Mouse (Mus musculus) embryonic facial prominence, embryonic 11.5 days (tissue): ENCODE data around the gene Myl10. TPM values are rescaled to one million over a fixed set of nuclear protein-coding genes. Genes with fewer than 3 reads are reported as not detected.
"Not testable (repeated sequence)": the region's sequence is repeated elsewhere in the genome, so short reads cannot be mapped to it uniquely, and the experiment has no call there.

Experiments
- ATAC-seq: fragments of 200-750 bp; cut with Nextera tagmentation; replicated peaks from 2 replicates; pipeline ENCODE4 v1.8.0; 2017; ENCODE audit warnings: low read depth; ENCODE audit not compliant: insufficient number of reproducible peaks, low FRiP score, low TSS enrichment
- DNase-seq: peaks from one replicate; pipeline ENCODE4 v3.0.0-alpha.2; 2015; ENCODE audit warnings: low spot score
- H3K27ac ChIP-seq: fragments of 300-500 bp; sonication (generic); replicated peaks from 2 replicates; pipeline ENCODE4 v1.5.1; 2014; ENCODE audit warnings: mild to moderate bottlenecking, low read depth, low read length, control low read depth
- H3K27me3 ChIP-seq: fragments of 300-500 bp; sonication (generic); 2 replicates; pipeline ENCODE4 v1.6.1; 2014; ENCODE audit warnings: mild to moderate bottlenecking, low read length, moderate library complexity, mixed read lengths; ENCODE audit not compliant: control insufficient read depth, insufficient read depth
- H3K36me3 ChIP-seq: fragments of 300-500 bp; sonication (generic); replicated peaks from 2 replicates; pipeline ENCODE4 v1.6.1; 2014; ENCODE audit warnings: low read depth, mild to moderate bottlenecking, low read length, moderate library complexity, mixed read lengths; ENCODE audit not compliant: control insufficient read depth, insufficient read depth
- H3K4me1 ChIP-seq: fragments of 300-500 bp; sonication (generic); 2 replicates; pipeline ENCODE4 v1.6.1; 2014; ENCODE audit warnings: low read length, mixed read lengths; ENCODE audit not compliant: control insufficient read depth, insufficient read depth
- H3K4me2 ChIP-seq: fragments of 300-500 bp; sonication (generic); 2 replicates; pipeline ENCODE4 v1.6.1; 2014; ENCODE audit warnings: low read depth, mild to moderate bottlenecking, control low read depth, low read length, moderate library complexity
- H3K4me3 ChIP-seq: fragments of 300-500 bp; sonication (generic); 2 replicates; pipeline ENCODE4 v1.5.1; 2014; ENCODE audit warnings: low read depth, low read length, control low read depth
- H3K9ac ChIP-seq: fragments of 300-500 bp; sonication (generic); replicated peaks from 2 replicates; pipeline ENCODE4 v1.6.1; 2014; ENCODE audit warnings: mild to moderate bottlenecking, control low read depth, low read length
- H3K9me3 ChIP-seq: fragments of 300-500 bp; sonication (generic); replicated peaks from 2 replicates; pipeline ENCODE4 v1.6.1; 2016; ENCODE audit warnings: mild to moderate bottlenecking, low read length, inconsistent platforms, mixed read lengths; ENCODE audit not compliant: control insufficient read depth
- WGBS: fragments of 180-500 bp; shearing (Covaris S2); extraction: QIAGEN DNeasy Blood & Tissue Kit; methylation state at CpG from one replicate; pipeline ENCODE4 v1.1.7; 2014; 5-methylcytosine and 5-hydroxymethylcytosine counted together
- polyA plus RNA-seq: library from polyadenylated mRNA; unstranded; fragments of >200 nt; fragmentation: Nextera tagmentation; extraction: Ambion mirVana; gene quantifications from 2 replicates; pipeline ENCODE4 v1.2.1, GENCODE M21; 2014

Myl10 gene
- polyA plus RNA-seq: not detected in 2 replicates

DNA sequence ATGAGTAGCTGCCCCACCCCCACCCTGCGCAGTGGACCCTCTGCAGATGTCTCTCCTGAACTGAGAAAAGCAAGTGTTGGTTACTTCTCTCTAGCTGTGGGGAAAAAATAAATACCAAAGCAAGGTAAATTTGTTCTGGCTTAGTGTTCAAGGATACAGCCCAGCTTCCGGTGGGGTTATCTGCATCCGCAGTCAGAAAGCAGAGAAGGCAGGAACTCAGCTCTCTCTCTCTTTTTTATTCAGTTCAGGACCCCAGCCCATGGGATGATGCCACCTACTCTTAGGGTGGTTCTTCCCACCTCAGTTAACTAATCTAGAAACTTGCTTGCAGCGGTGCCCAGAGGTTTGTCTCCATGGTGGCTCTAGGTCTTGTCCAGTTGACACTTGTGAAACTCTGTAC lies at the start of gene Myl10:
TSS of gene Myl10 (plus strand) at position 363 of the 400 bp plus-strand sequence.
- ATAC-seq: no peak
- 96% methylated on average over 4 of the region's 4 CpGs for WGBS
- DNase-seq: no peak
- H3K36me3 ChIP-seq: no peaks in the 10 kb centered on the region
- H3K4me3 ChIP-seq: no peak within 1 kb of the TSS
- no peak within 1 kb of the TSS for H3K9ac ChIP-seq
- H3K27ac ChIP-seq: no peak within 1 kb of the TSS
- H3K4me1 ChIP-seq: no peaks in the 10 kb centered on the region
- no peaks in the 10 kb centered on the region for H3K27me3 ChIP-seq
- no peak within 1 kb of the TSS for H3K4me2 ChIP-seq
- H3K9me3 ChIP-seq: no peaks in the 10 kb centered on the region

DNA sequence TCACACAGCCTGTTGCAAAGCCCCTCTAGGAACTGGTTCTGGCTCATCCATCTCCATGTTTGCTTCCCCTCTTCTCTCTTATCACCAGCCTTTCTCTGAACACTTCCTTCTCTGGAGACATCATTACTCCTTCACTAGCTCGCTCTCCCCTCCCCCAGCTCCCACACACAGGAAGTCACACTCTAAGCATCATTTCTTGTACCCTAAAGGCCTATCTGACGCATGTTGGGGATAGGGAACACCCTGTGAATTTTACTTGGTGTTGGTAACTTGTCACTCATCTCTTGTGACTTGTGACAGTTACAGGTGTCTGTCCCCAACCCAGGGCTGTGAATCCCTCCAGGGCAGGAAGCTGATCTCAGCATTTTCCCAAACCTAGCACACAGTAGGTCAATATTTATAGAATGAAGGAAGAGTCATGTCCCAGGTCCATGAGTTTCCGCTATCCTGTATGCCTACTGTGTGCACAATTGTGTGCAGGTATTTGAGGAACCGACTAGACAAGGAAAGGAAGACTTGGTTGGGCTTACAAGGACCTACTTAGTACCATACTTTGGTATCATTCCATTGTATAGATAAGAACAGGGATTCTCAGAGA lies 46.1 kb upstream of the Myl10 start:
- Histone ChIP-seq H3K9ac (no peak overlapping the region), H3K4me2 (no peak overlapping the region), H3K27ac (no peak overlapping the region), H3K4me3 (no peak overlapping the region), H3K36me3 (no peaks in the 10 kb centered on the region), H3K4me1 (no peaks in the 10 kb centered on the region), H3K9me3 (no peaks in the 10 kb centered on the region), H3K27me3 (no peaks in the 10 kb centered on the region)
- DNase-seq: no peak
- no peak for ATAC-seq
- 87% methylated on average over 4 of the region's 4 CpGs for WGBS

DNA sequence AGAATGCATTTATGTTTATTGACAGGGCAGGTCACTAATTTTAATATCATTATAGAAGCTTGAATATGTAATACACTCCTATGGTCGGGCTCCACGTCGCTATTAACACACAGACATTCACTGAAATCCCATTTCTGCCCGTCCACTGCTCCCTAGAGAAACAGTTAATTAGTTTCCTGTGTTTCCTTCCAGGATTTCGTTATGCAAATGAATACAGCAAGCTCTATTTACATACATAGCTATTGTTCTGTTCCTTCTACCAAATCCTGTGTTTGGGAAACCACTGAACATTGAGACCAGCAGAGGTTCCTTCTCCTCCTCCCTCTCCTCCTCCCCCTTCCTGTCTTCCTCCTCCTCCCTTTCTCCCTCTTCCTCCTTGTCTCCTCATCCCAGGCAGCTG lies 43.9 kb upstream of the Myl10 start:
- H3K27ac ChIP-seq: no peak overlapping the region
- H3K9ac ChIP-seq: no peak overlapping the region
- H3K36me3 ChIP-seq: no peaks in the 10 kb centered on the region
- H3K27me3 ChIP-seq: no peaks in the 10 kb centered on the region
- H3K4me1 ChIP-seq: no peaks in the 10 kb centered on the region
- no peak overlapping the region for H3K4me2 ChIP-seq
- no peaks in the 10 kb centered on the region for H3K9me3 ChIP-seq
- ATAC-seq (no peak), DNase-seq (no peak)
- no peak overlapping the region for H3K4me3 ChIP-seq
- WGBS: 64% methylated on average over 5 of the region's 5 CpGs

DNA sequence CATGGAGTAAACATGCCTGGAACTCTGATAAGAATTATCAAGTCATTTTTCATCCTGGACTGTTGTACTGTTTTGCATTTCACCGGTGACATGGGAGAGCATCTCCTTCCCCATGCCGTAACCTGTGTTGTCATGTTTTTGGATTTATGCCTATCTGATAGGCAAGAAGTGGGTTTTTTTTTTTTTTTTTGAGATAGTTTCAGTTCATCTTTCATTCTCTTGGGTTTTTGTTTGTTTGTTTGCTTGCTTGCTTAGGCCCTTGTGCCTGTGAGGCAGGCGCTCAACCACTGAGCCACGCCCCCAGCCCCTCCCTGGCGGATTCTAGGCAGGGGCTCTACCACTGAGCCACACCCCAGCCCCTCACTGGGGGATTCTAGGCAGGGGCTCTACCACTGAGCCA lies 43.3 kb upstream of the Myl10 start:
- no peak for ATAC-seq

DNA sequence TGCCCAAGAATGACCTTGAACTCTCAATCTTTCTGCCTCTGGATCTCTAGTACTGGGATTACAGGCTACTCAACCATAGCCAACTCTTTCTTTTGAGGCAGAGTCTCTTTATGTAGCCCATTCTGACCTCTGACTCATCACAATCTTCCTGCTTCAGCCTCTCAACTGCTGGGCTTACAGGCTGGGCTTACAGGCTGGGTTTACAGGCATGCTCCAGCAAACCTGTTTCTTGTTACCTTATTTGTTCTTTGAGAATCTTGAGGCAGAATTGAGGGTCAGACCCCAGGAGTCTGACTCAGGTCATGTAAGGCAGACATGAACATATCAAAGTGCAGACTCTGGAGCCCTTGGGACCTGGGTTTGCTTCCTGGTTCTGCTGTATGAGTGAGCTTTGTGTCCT lies 38.5 kb upstream of the Myl10 start:
- H3K4me2 ChIP-seq: no peak overlapping the region
- no peaks in the 10 kb centered on the region for H3K4me1 ChIP-seq
- no peak overlapping the region for H3K9ac ChIP-seq
- H3K27ac ChIP-seq: no peak overlapping the region
- H3K36me3 ChIP-seq: no peaks in the 10 kb centered on the region
- H3K9me3 ChIP-seq: no peaks in the 10 kb centered on the region
- ATAC-seq (no peak), DNase-seq (no peak)
- no peak overlapping the region for H3K4me3 ChIP-seq
- no peaks in the 10 kb centered on the region for H3K27me3 ChIP-seq

More for the DNA sequence above, 43.3 kb upstream of the Myl10 start:
- H3K4me2 ChIP-seq: no peak overlapping the region
- H3K27ac ChIP-seq: no peak overlapping the region
- H3K27me3 ChIP-seq: no peaks in the 10 kb centered on the region
- H3K4me3 ChIP-seq: no peak overlapping the region
- H3K4me1 ChIP-seq: no peaks in the 10 kb centered on the region
- H3K9ac ChIP-seq: no peak overlapping the region
- H3K9me3 ChIP-seq: no peaks in the 10 kb centered on the region
- WGBS: 92% methylated on average over 5 of the region's 5 CpGs
- no peak for DNase-seq
- H3K36me3 ChIP-seq: no peaks in the 10 kb centered on the region

DNA sequence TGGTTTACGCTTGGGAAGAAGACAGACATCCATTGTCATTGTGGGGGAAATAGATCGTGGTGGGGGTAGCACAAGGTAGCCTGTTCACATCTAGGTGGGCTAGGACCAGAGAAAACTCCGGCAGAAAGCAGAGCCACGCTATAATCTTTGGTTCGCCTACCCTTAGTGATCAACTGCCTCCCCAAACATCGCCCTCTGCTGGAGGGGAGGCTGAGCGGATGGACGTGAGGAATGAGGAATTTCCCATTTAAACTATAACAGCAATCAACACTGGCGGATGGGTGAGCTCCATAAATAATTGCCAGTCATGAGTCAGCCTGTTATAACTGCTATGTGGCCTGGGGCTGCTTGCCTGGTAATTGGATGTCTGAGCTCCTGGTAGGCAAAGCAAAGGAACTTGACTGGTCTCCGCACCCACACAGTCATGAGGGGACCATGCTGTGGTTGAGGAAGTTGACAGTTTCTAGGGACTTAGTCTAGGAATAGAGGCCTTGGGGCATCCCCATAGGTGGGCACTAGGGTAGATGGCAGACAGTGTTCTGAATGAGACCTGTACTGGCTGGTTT lies 36.0 kb upstream of the Myl10 start:
- Histone ChIP-seq H3K9me3 (no peaks in the 10 kb centered on the region), H3K9ac (no peak overlapping the region), H3K27me3 (no peaks in the 10 kb centered on the region), H3K27ac (no peak overlapping the region), H3K36me3 (no peaks in the 10 kb centered on the region), H3K4me3 (no peak overlapping the region), H3K4me1 (no peaks in the 10 kb centered on the region), H3K4me2 (no peak overlapping the region)
- DNase-seq: no peak
- WGBS: 76% methylated on average over 10 of the region's 10 CpGs
- no peak for ATAC-seq

DNA sequence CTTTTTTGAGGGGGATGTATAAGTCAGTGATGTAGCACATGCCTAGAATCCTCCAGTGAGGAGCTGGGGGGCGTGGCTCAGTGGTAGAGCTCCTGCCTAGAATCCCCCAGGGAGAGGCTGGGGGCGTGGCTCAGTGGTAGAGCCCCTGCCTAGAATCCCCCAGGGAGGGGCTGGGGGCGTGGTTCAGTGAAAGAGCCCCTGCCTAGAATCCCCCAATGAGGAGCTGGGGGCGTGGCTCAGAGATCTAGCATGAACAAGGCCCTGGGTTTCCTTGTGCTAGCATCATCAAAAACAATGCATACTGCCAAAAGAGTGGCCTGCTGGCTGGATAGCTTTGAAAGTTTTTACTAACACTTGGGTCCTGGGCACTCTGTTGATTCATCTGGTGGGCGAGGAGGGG lies 32.2 kb upstream of the Myl10 start:
- H3K36me3 ChIP-seq, H3K27me3 ChIP-seq, DNase-seq, H3K9ac ChIP-seq, H3K27ac ChIP-seq, H3K4me1 ChIP-seq, H3K4me3 ChIP-seq, ATAC-seq, H3K4me2 ChIP-seq, H3K9me3 ChIP-seq: not testable (repeated sequence)
- 78% methylated on average over 5 of the region's 5 CpGs for WGBS

DNA sequence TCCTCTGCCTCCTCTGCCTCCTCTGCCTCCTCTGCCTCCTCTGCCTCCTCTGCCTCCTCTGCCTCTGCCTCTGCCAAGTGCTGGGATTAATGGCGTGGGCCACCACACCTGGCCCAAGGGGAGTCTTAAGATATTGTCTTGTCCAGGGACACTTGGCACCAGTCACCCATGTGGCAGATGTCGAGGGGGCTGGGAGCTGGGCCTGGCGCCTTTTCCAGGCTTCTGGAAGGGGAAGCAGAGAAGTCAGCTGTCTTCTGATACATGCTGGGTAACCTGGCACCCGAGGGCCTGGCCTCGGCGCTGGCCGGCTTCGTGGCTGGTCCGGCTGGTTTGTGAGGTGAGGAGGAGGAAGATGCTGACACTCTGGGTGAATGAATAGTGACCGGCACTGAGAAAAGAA lies 30.7 kb upstream of the Myl10 start:
- ATAC-seq (no peak), DNase-seq (no peak)
- Histone ChIP-seq H3K9me3 (no peaks in the 10 kb centered on the region), H3K27ac (no peak overlapping the region), H3K4me3 (no peak overlapping the region), H3K4me1 (no peaks in the 10 kb centered on the region), H3K9ac (no peak overlapping the region), H3K36me3 (no peaks in the 10 kb centered on the region), H3K27me3 (no peaks in the 10 kb centered on the region; the same call in 1 of the 2 replicates), H3K4me2 (no peak overlapping the region)
- 85% methylated on average over 10 of the region's 10 CpGs for WGBS
